Mouse (Mus musculus) megakaryocyte, embryonic 14.5 days (primary cell): ENCODE data around the gene Exoc4.

ENCODE experiments used
- FLI1 ChIP-seq: IDR thresholded peaks from 2 replicates; pipeline ENCODE4 v1.6.1; 2012; ENCODE audit warnings: low read length, inconsistent platforms, mixed read lengths
- GATA1 ChIP-seq: IDR thresholded peaks from 3 replicates; pipeline ENCODE4 v1.6.1; 2012; ENCODE audit warnings: mixed read lengths, low read length, inconsistent platforms, borderline replicate concordance

GRCm38 (mm10) chr6:33913072-33913471 lies 664.2 kb downstream of the Exoc4 start:
- TF ChIP-seq FLI1, result no peak
- TF ChIP-seq GATA1, result no peak
